Mouse (Mus musculus): ENCODE results near the gene Clstn2.
A peak's percentile ranks its signal among the peaks of the same experiment; 100 is the strongest.

The Clstn2 gene

GRCm38 (mm10) chr9:97449316-97450050, 583.5 kb downstream of the Clstn2 start:
- peak; percentile 17 for DNase-seq

GRCm38 (mm10) chr9:97439872-97440636, 592.9 kb downstream of the Clstn2 start:
- no peak for DNase-seq

- DNase-seq, result no peak
Measured at GRCm38 (mm10) chr9:97434666-97435065, 598.3 kb downstream of the Clstn2 start.

GRCm38 (mm10) chr9:97429885-97430449, 603.0 kb downstream of the Clstn2 start:
- no peak for DNase-seq

- DNase-seq, result no peak
Measured at GRCm38 (mm10) chr9:97428127-97428526, 604.9 kb downstream of the Clstn2 start.

- DNase-seq, result no peak
Measured at GRCm38 (mm10) chr9:97420896-97421295, 612.1 kb downstream of the Clstn2 start.

GRCm38 (mm10) chr9:97414876-97415668, 617.9 kb downstream of the Clstn2 start:
- DNase-seq, result no peak

GRCm38 (mm10) chr9:97408142-97408541, 624.8 kb downstream of the Clstn2 start:
- no peak for DNase-seq

Measured in lung, postnatal 14 days (tissue).